ENCODE assay signal across 14 mouse cellular contexts in the genomic region with DNA sequence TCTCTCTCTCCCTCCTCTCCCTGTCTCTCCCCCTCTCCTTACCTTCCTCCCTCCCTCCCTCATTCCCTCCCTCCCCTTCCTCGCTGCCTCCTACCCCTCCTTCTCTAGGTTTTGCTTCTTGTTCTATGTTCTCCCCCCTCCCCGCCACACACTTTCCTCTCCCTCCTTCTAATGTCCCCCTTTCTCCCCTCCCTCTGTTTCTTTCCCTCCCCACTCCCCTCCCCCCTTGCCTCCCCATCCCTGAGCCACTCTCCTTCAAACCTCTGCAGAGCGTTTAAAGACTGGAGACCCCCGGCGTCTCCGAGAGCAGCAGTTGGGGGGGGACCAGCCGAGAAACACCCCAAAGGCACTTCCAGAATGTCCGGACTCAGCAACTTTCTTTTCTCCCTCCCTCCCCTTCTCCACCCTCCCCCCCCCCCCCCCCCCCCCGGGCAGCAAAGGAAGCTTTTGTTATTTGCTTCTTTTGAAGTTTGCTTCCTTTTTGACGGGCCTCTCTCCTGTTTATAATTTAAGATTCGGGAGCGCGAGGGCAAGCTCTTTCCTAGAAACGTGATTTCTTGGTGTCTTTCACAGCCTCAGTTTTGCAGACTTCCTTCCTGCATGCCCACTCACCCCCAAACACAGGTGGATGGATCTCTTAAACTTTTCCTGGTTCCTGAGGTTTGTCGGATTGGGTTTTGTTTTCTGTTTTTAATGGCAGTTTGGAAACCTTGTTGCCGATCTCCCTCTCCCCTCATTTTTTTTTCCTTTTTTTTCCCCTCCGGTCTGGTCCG. TPM values are rescaled to one million over a fixed set of nuclear protein-coding genes. Genes with fewer than 3 reads are reported as not detected.
DNase-seq lines count a peak whose midpoint lies in the region; ATAC-seq lines count a peak whose summit lies in the region.
"Had no signal": no experiment of that assay in that cellular context is flagged by ENCODE, and none has a peak within 500 bp of the region (broad histone marks: within the 10 kb centered on the region; RNA-seq: fewer than 3 reads in every experiment).

No protein-coding gene starts in this region.

- H3K27me3 ChIP-seq in forebrain, embryonic 13.5 days: peaks cover 82% of the 10 kb centered on the region
- H3K27me3 ChIP-seq in midbrain, embryonic 13.5 days: peaks cover 64% of the 10 kb centered on the region

- peak; percentile 9; the same call in 1 of the 2 replicates for ATAC-seq in forebrain, embryonic 13.5 days
- 0 out of 2 replicates have a peak, but pooled peaks have one; percentile 9 for ATAC-seq in midbrain, embryonic 13.5 days
- ATAC-seq: CD4-positive, CD25-positive, alpha-beta regulatory T cell, adult 4 months had no signal

- under 1% methylated on average over 17 of the region's 18 CpGs for WGBS in forebrain, embryonic 13.5 days
- under 1% methylated on average over 16 of the region's 18 CpGs for WGBS in midbrain, embryonic 13.5 days

- H3K27ac ChIP-seq in forebrain, embryonic 13.5 days: peak overlapping the region; percentile 83
- H3K27ac ChIP-seq in midbrain, embryonic 13.5 days: peak overlapping the region; percentile 89
- H3K27ac ChIP-seq: kidney, postnatal 0 days; limb, embryonic 15.5 days had no signal

- DNase-seq in ES-CJ7 (ENCODE audit: low read depth, low spot score): peak; percentile 56
- DNase-seq in cerebellum, adult 9-10 months: peak; percentile 78
- no peak for DNase-seq in right cerebral cortex, postnatal 14 days
- DNase-seq in lung, adult 18-20 months: no peak
- DNase-seq in urinary bladder, postnatal 4 days (ENCODE audit: low spot score in 2 of 2): no peak
- no peak for DNase-seq in frontal cortex, adult 2 months (ENCODE audit: extremely low spot score in 1 of 2, low spot score in 1 of 2)

- H3K9ac ChIP-seq in forebrain, embryonic 13.5 days: peak overlapping the region; percentile 62
- H3K9ac ChIP-seq in midbrain, embryonic 13.5 days (replicated peaks): peak overlapping the region; percentile 67
- H3K9ac ChIP-seq: limb, embryonic 15.5 days had no signal

- H3K4me1 ChIP-seq in forebrain, embryonic 13.5 days: peaks cover 9% of the 10 kb centered on the region; the same call in 1 of the 2 replicates
- H3K4me1 ChIP-seq in midbrain, embryonic 13.5 days (replicated peaks): peaks cover 19% of the 10 kb centered on the region

- H3K9me3 ChIP-seq in forebrain, embryonic 13.5 days (replicated peaks): no peaks in the 10 kb centered on the region
- H3K9me3 ChIP-seq in midbrain, embryonic 13.5 days: no peaks in the 10 kb centered on the region
- H3K9me3 ChIP-seq: limb, embryonic 15.5 days had no signal

- H3K4me2 ChIP-seq in forebrain, embryonic 13.5 days: peak overlapping the region; percentile 63
- H3K4me2 ChIP-seq in midbrain, embryonic 13.5 days (replicated peaks): peak overlapping the region; percentile 55

- peaks cover 9% of the 10 kb centered on the region for H3K36me3 ChIP-seq in forebrain, embryonic 13.5 days (ENCODE audit: poor library complexity, severe bottlenecking)
- no peaks in the 10 kb centered on the region for H3K36me3 ChIP-seq in midbrain, embryonic 13.5 days
- H3K36me3 ChIP-seq: limb, embryonic 15.5 days had no signal

- peak overlapping the region; percentile 71 for H3K4me3 ChIP-seq in forebrain, embryonic 13.5 days
- peak overlapping the region; percentile 72 for H3K4me3 ChIP-seq in midbrain, embryonic 13.5 days (replicated peaks)

RNA-seq across cellular contexts. Expression of a gene that starts 0.8 kb away (rescaled TPM):
- polyA plus RNA-seq in forebrain, embryonic 13.5 days (2015; fragmentation: Nextera tagmentation; extraction: Ambion mirVana): 10.8 and 15.1 TPM in 2 replicates
- polyA plus RNA-seq in midbrain, embryonic 13.5 days (2015; fragmentation: Nextera tagmentation; extraction: Ambion mirVana): 14.8 and 16.4 TPM in 2 replicates
- 113 and 143 TPM in 2 replicates for polyA plus RNA-seq in frontal cortex, adult 2 months (2012; rRNA removed)
- polyA plus RNA-seq: CD4-positive, CD25-positive, alpha-beta regulatory T cell, adult 4 months; heart, postnatal 0 days; kidney, postnatal 0 days; spleen, adult 2 months had no signal

RNA-seq across cellular contexts. Expression of a gene that starts 4.2 kb away (rescaled TPM):
- polyA plus RNA-seq in forebrain, embryonic 13.5 days (2015; fragmentation: Nextera tagmentation; extraction: Ambion mirVana): 48.4 and 62.0 TPM in 2 replicates
- polyA plus RNA-seq in midbrain, embryonic 13.5 days (2015; fragmentation: Nextera tagmentation; extraction: Ambion mirVana): 53.2 and 56.6 TPM in 2 replicates
- polyA plus RNA-seq in frontal cortex, adult 2 months (2012; rRNA removed): 9.9 and 10.3 TPM in 2 replicates
- polyA plus RNA-seq: heart, postnatal 0 days; kidney, postnatal 0 days; spleen, adult 2 months; urinary bladder, adult 2 months had no signal

Comparison
In these comparisons a context has a peak if more than half of its experiments do, and no peak if none do; other contexts are left out.
1. DNase-seq: peak in ES-CJ7 (single experiment) and cerebellum, adult 9-10 months (single experiment); none in right cerebral cortex, postnatal 14 days (single experiment), lung, adult 18-20 months (0 of 2), urinary bladder, postnatal 4 days (0 of 2) and frontal cortex, adult 2 months (0 of 2).